Mouse (Mus musculus) hindbrain, embryonic 10.5 days (tissue): Measurements from ENCODE around the gene Gm10643. TPM values are rescaled to one million over a fixed set of nuclear protein-coding genes. Genes with fewer than 3 reads are reported as not detected.

Source experiments
- DNase-seq: peaks from one replicate; pipeline ENCODE4 v3.0.0-alpha.2; 2017; ENCODE audit warnings: low spot score
- H3K27ac ChIP-seq: fragments of 300-500 bp; sonication (generic); 2 replicates; pipeline ENCODE4 v1.5.1; 2016; ENCODE audit warnings: mild to moderate bottlenecking, moderate library complexity
- H3K27me3 ChIP-seq: fragments of 300-500 bp; sonication (generic); 2 replicates; pipeline ENCODE4 v1.6.1; 2016; ENCODE audit warnings: mild to moderate bottlenecking; ENCODE audit not compliant: poor library complexity, insufficient read depth, severe bottlenecking
- H3K36me3 ChIP-seq: fragments of 300-500 bp; sonication (generic); 2 replicates; pipeline ENCODE4 v1.6.1; 2016; ENCODE audit warnings: mild to moderate bottlenecking, moderate library complexity
- H3K4me1 ChIP-seq: fragments of 300-500 bp; sonication (generic); replicated peaks from 2 replicates; pipeline ENCODE4 v1.6.1; 2016; ENCODE audit warnings: mild to moderate bottlenecking
- H3K4me3 ChIP-seq: fragments of 300-500 bp; sonication (generic); 2 replicates; pipeline ENCODE4 v1.5.1; 2016; ENCODE audit warnings: mild to moderate bottlenecking, moderate library complexity
- H3K9me3 ChIP-seq: fragments of 300-500 bp; sonication (generic); 2 replicates; pipeline ENCODE4 v1.6.1; 2016; ENCODE audit warnings: mild to moderate bottlenecking, moderate library complexity
- WGBS: fragments of 180-500 bp; shearing (Covaris S2); methylation state at CpG from one replicate; pipeline ENCODE4 v1.1.7; 2016; 5-methylcytosine and 5-hydroxymethylcytosine counted together
- polyA plus RNA-seq: library from polyadenylated mRNA; unstranded; fragments of >200 nt; fragmentation: Nextera tagmentation; extraction: Ambion mirVana; gene quantifications from 2 replicates; pipeline ENCODE4 v1.2.1, GENCODE M21; 2016

Gene Gm10643
- polyA plus RNA-seq, 1 experiment from 2014 or later: 1.8 TPM

DNA sequence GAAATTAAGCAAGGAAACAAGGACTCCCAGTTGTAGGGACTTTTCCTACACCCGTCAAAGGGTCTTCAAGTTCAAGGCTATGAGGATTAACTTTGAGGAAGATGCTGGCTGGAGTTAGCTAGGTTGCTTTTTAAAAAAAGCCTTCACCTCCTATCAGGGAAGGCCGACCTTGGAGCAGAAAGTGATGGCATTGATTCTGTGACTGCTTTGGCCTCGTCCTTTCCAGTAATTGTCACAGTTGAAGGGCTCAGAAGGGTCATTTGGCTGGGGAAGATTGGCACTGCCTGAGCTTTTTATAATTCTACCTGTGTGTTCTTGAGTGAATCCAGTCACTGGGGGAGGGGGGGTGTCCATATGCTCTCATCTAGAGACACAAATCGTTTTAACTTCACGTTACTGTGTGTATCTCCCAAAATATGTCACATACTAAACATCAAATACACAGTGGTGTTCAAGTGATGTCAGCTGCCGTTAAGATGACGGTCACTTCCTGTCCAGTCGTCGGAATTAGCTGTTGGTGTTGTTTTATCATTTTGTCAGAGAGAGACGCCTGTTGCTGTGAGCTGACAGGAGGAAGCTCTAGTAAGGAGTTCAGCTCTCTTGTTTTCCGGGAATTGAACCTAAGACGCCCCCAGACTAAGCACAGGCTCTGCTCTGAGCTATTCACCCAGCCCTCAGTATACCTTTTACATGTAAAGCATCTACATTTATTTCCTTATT lies 3.5 kb upstream of the Gm10643 start:
- Histone ChIP-seq H3K27me3 (no peaks in the 10 kb centered on the region), H3K36me3 (0 out of 2 replicates have a peak, but pooled peaks cover 4% of the 10 kb centered on the region), H3K9me3 (no peaks in the 10 kb centered on the region), H3K4me3 (0 out of 2 replicates have a peak overlapping the region, but pooled peaks have one; percentile 85), H3K27ac (no peak overlapping the region), H3K4me1 (peaks cover 63% of the 10 kb centered on the region)
- no peak for DNase-seq
- 76% methylated on average over 12 of the region's 12 CpGs for WGBS

DNA sequence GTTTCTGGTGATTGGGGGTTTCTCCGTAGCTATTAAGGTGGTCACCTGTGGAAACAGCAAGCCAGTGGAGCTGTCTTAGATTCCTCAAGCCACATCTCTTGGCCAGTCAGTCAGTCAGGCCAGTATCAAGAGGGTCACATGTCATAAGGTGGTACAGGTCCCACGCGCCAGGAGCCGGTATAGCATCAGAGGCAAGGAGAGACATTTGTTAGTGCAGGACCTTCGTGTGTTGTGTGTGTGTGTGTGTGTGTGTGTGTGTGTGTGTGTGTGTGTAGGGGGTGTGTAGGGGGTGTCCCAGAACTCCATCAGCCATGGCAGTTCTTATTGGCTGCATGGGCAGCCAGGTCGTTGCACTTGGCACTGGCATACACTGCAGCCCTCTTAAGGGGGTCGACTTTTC lies 3.0 kb upstream of the Gm10643 start:
- 88% methylated on average over 7 of the region's 7 CpGs for WGBS
- Histone ChIP-seq H3K36me3 (0 out of 2 replicates have a peak, but pooled peaks cover 4% of the 10 kb centered on the region), H3K4me3 (peak overlapping the region; percentile 85), H3K9me3 (no peaks in the 10 kb centered on the region), H3K4me1 (peaks cover 57% of the 10 kb centered on the region), H3K27ac (no peak overlapping the region), H3K27me3 (no peaks in the 10 kb centered on the region)
- no peak for DNase-seq

DNA sequence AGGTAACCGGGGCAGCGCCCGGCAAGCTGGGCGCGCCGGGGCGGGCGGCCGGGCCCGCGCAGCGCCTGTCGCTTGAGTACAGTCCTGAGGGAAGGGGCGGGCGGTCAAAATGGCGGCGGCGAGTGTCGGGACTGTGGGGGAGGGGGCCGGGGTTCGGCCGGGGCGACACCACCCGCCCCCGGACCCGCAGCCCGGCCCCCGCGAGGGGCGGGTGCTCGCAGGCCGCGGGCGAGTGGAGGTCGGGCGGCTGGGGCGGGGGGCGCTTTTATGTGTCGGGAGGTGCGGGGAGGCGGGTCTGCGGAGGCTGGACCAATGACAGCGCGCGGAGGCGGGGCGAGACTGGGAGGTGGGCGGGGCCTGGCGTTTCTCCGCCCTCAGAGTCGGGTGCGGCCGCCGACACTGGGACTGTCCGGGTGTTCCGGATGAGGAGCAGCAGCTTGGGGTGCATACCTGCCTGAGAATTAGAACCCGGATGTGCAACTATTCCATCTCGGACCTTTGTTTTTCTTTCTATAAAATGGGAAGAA lies 2.2 kb upstream of the Gm10643 start:
- Histone ChIP-seq H3K36me3 (no peaks in the 10 kb centered on the region), H3K4me3 (peak overlapping the region; percentile 85), H3K9me3 (no peaks in the 10 kb centered on the region), H3K27me3 (no peaks in the 10 kb centered on the region), H3K27ac (peak overlapping the region; percentile 92), H3K4me1 (peaks cover 49% of the 10 kb centered on the region)
- peak; percentile 95 for DNase-seq
- WGBS: 2% methylated on average over 56 of the region's 58 CpGs

DNA sequence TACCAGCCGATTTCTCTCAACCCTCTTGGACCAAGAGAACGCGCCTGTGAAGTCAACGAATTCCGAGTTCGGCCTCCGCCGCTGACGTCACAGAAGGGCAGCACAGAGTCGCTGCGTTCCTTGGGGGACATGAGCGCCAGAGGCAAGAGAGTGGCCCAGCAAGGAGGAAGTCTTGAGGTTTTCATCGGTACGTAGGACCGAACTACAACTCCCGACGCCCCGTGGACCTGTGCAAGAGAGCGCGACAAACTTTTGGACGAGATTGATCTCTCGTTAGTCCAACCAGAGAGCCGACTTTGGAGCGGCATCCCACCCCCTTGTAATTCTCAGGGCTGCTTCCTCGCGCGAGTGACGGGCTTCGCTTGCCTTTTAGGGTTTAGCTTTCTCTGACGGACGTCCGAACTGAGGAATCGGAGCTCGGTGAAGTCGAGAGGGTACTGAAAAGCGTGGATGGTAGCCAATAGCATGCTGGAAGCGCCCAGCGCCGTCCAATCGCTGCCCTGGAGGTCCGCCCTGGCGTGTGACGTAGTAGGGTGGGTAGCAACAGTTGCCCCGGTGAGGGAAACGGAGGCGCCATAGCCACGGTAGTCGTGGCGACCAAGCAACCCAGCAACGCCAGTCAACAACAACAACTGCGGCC lies 1.5 kb upstream of the Gm10643 start, which contains the start of gene Rfx1:
Rfx1 (plus strand) TSS at position 544 of the 640 bp plus-strand sequence.
- WGBS: under 1% methylated on average over 51 of the region's 51 CpGs
- peak within 1 kb of the TSS; percentile 92 for H3K27ac ChIP-seq
- peaks cover 42% of the 10 kb centered on the region for H3K4me1 ChIP-seq
- no peaks in the 10 kb centered on the region for H3K27me3 ChIP-seq
- peak within 1 kb of the TSS; percentile 85 for H3K4me3 ChIP-seq
- H3K9me3 ChIP-seq: no peaks in the 10 kb centered on the region
- H3K36me3 ChIP-seq: no peaks in the 10 kb centered on the region
- DNase-seq: peak; percentile 99

DNA sequence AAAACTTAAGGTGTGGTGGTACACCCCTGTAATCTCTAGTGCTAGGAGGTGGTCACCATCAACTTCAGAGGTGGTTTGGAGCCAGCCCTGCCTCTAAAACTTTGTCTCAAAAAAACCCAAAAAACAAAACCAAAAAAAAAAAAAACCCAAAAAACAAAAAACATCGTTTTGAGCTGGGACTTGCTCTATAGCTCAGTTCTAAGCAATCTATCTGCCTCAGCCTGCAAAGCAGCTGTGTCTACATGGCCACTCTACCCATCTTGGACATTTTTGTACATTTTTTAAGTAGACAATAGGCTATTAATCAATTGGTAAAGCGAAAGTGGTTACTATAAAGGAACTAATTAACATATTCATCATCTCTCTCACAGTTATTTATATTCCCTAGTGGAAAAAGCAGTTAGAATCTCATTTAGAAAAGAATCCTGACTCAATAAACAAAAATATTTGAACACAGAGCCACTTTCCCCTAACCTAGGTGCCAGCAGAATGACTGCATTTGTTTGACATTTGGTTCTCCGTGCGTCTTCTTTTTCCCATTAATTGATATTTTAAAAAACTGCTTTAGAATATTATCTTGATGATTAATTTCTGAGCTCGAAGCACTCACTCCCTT lies 628 bp upstream of the Gm10643 start:
- H3K27ac ChIP-seq: peak overlapping the region; percentile 92
- H3K4me3 ChIP-seq: peak overlapping the region; percentile 85
- no peaks in the 10 kb centered on the region for H3K27me3 ChIP-seq
- H3K9me3 ChIP-seq: no peaks in the 10 kb centered on the region
- no peaks in the 10 kb centered on the region for H3K36me3 ChIP-seq
- DNase-seq: no peak
- 35% methylated on average over 5 of the region's 5 CpGs for WGBS
- H3K4me1 ChIP-seq: peaks cover 42% of the 10 kb centered on the region

DNA sequence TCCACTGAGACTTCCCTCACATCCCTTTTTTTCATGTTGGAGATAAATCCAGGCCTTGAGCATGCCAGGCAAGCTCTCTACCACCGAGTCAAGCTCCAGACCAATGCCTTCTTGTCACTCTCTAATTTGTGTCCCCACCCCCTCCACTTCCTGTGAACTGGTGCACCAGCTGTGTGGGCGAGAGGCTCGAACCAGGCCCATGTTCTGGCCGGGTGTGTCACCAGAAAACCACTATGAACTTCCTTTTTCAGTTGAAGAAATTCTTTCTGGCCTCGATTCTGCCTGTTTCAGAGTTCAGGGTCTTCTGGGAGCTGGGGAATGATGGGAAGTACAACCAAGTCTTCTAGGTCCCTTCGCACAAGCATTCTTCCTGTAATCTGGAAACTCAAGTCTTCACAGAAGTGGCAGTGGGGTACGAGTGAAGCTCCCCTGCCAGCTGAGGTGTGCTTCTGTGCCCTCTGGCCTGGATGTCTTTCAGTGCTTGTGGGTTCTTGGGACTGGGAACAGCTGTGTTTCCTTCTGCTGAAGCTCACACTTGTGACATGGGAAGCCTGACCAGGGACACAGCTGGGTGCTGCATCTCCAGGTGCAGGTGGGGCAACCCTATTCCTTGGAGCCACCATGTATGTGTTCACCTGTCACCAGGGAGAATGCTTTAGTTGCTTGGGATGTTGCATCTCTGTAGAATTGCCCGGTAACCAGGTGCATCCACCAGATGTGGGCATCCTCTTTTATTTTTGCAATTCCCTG lies 901 bp downstream of the Gm10643 start:
- no peak overlapping the region for H3K27ac ChIP-seq
- peaks cover 27% of the 10 kb centered on the region for H3K4me1 ChIP-seq
- DNase-seq: no peak
- H3K27me3 ChIP-seq: no peaks in the 10 kb centered on the region
- no peaks in the 10 kb centered on the region for H3K9me3 ChIP-seq
- no peaks in the 10 kb centered on the region for H3K36me3 ChIP-seq
- 77% methylated on average over 8 of the region's 8 CpGs for WGBS
- no peak overlapping the region for H3K4me3 ChIP-seq

DNA sequence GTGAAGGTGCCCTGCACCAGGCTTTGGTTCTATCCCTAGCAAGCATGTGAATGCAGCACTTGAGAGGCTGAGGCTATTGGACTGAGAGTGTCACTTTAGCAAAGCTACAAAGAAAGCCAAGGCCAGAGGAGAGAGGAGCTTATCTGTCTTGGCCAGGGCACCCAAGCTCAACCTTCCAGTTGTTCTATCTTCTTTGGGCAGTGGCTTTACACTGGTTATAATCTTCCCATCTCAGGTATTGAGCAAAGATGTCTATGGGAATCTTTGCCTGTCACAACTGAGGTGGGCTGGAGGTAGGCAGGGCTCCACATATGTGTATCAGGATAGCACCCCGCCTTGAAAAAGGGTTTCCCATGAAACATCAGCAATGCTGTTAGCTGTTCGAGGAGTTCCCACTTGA lies 4.7 kb downstream of the Gm10643 start:
- no peak for DNase-seq
- Histone ChIP-seq H3K27me3 (no peaks in the 10 kb centered on the region), H3K9me3 (no peaks in the 10 kb centered on the region), H3K27ac (no peak overlapping the region), H3K4me3 (no peak overlapping the region), H3K4me1 (no peaks in the 10 kb centered on the region), H3K36me3 (no peaks in the 10 kb centered on the region)
- 84% methylated on average over 2 of the region's 2 CpGs for WGBS

DNA sequence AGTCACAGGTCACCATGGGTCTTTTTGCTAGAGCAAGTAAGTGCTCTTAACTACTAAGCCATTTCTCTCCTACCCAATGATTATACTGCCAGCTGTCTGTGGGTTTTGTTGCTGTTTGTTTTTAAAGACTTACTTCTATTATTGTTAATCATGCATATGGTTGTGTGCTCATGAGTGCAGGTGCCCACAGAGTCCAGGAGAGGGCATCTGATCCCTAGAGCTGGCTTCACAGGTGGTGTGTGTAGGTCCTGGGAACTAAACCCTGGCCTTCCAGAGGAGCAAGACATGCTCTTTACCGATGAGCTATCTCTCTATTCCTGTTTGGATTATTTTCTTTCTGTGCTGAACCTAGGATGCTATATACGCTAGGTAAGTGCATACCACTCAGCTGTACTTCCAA lies 5.7 kb downstream of the Gm10643 start:
- Histone ChIP-seq H3K27me3 (no peaks in the 10 kb centered on the region), H3K27ac (no peak overlapping the region), H3K36me3 (no peaks in the 10 kb centered on the region), H3K9me3 (no peaks in the 10 kb centered on the region), H3K4me1 (no peaks in the 10 kb centered on the region), H3K4me3 (no peak overlapping the region)
- 90% methylated on average over 2 of the region's 2 CpGs for whole genome bisulfite sequencing
- DNase-seq: no peak

DNA sequence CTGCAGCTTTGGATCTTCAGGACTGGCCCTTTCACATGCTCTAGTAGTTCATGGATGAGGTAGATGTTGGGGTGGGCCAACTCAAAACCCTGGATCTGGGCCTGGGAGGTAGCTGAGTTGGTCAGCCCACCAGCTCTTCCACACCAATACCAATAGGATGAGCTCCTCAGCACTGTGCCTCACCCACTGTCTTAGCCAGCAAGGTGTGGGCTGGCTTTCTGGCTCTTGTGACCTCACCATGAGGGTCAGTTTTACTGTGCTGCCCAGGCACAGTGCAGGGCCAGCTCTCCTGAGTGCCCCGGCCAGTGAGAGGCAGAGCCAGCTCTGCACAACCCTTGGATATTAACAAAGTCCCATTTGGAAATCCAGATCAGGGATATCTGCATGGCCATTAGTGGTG lies 7.1 kb downstream of the Gm10643 start:
- Histone ChIP-seq H3K9me3 (no peaks in the 10 kb centered on the region), H3K27ac (no peak overlapping the region), H3K4me3 (no peak overlapping the region), H3K36me3 (no peaks in the 10 kb centered on the region), H3K27me3 (no peaks in the 10 kb centered on the region), H3K4me1 (no peaks in the 10 kb centered on the region)
- 93% methylated on average over 1 of the region's 1 CpGs for WGBS
- no peak for DNase-seq

DNA sequence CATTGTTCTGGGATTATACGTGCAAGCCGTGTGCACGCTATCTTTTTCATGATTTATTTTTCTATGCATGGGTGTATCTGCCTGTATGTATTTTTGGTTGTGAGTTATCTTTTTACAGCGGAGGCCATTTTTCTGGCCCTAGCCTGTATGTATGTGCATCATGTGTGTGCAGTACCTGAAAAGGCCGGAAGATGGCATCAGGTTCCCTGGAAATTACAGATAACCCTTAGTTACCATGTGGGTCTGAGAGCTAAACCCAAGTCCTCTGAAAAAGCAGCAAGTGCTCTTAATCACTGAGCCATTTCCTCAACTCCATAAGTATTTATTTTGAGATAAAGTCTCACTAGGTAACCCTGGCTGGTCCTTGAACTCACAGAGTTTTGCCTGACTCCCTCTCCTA lies 11.7 kb downstream of the Gm10643 start:
- no peaks in the 10 kb centered on the region for H3K36me3 ChIP-seq
- no peak for DNase-seq
- 0 out of 2 replicates have a peak, but pooled peaks cover under 1% of the 10 kb centered on the region for H3K27me3 ChIP-seq
- H3K9me3 ChIP-seq: no peaks in the 10 kb centered on the region
- H3K4me3 ChIP-seq: no peak overlapping the region
- H3K27ac ChIP-seq: no peak overlapping the region
- WGBS: 96% methylated on average over 5 of the region's 5 CpGs
- H3K4me1 ChIP-seq: peaks cover 11% of the 10 kb centered on the region

DNA sequence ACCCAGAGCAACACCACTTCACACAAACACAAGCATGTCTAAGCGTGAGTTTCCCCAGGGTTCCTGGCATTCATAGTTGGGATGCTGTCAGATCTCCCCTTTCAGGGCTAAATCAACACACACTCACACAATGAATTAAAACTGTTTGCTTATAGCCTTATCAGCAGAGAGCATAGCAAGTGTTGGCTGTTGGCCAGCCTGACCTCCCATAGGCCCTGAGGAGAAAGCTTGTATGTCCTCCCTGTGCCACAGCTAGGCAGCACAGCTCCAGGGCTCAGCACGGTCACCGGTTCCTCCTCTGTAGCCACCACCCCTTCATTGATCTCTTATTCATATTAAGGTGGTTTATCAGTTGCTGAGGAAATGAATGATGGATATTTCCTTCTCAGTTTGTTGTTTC lies 12.2 kb downstream of the Gm10643 start:
- Histone ChIP-seq H3K4me3 (no peak overlapping the region), H3K9me3 (no peaks in the 10 kb centered on the region), H3K27ac (no peak overlapping the region), H3K4me1 (peaks cover 11% of the 10 kb centered on the region), H3K36me3 (no peaks in the 10 kb centered on the region), H3K27me3 (0 out of 2 replicates have a peak, but pooled peaks cover 5% of the 10 kb centered on the region)
- WGBS: 85% methylated on average over 3 of the region's 3 CpGs
- DNase-seq: no peak

DNA sequence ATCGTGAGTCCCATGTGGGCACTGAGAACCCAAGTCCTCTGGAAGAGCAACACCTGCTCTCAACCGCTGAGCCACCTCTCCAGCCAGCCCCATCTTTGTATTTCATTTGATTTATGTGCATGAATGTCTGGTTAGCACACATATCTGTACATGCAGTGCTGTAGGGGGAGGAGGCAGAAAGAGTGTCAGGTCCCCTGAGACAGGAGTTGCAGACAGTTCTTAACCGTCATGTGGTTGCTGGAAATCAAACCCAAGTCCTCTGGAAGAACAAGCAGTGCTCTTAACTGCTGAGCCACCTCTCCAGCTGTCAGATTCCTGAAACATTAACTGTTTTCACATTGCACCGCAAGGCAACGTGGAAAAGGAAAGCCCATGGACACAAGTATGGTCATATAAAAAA lies 16.8 kb downstream of the Gm10643 start:
- H3K27ac ChIP-seq: no peak overlapping the region
- no peaks in the 10 kb centered on the region for H3K36me3 ChIP-seq
- H3K4me1 ChIP-seq: peaks cover 22% of the 10 kb centered on the region
- peaks cover 43% of the 10 kb centered on the region for H3K27me3 ChIP-seq
- H3K4me3 ChIP-seq: no peak overlapping the region
- H3K9me3 ChIP-seq: no peaks in the 10 kb centered on the region
- WGBS: 80% methylated on average over 5 of the region's 5 CpGs
- no peak for DNase-seq
